Mouse (Mus musculus): ENCODE data around the gene Map3k9. TPM values are rescaled to one million over a fixed set of nuclear protein-coding genes. Genes with fewer than 3 reads are reported as not detected.
A peak's percentile ranks its signal among the peaks of the same experiment; 100 is the strongest.

Map3k9 gene
- total and polyA plus RNA-seq, 3 experiments = 0.11 to 0.53 TPM; not detected in 1

GRCm38 (mm10) chr12:81806759-81807528 is 26.0 kb upstream of the Map3k9 start:
- Histone ChIP-seq H3K4me1 (ENCODE audit: insufficient read depth, low read depth, low read length) (no peaks in the 10 kb centered on the region), H3K27me3 (ENCODE audit: insufficient read depth, low read length) (peaks cover 7% of the 10 kb centered on the region), H3K4me3 (ENCODE audit: low read depth, low read length) (no peak overlapping the region), H3K9me3 (replicated peaks) (no peaks in the 10 kb centered on the region), H3K36me3 (replicated peaks) (no peaks in the 10 kb centered on the region)
- ATAC-seq (ENCODE audit: extremely low read depth, insufficient number of reproducible peaks, low FRiP score, poor library complexity, severe bottlenecking) = no peak
- TF ChIP-seq TAL1 (conservative IDR thresholded peaks at IDR 0.05; ENCODE audit: low read depth, low read length) (no peak), POLR2AphosphoS5 (IDR thresholded peaks at IDR 0.05; ENCODE audit: insufficient replicate concordance, low read depth, low read length) (no peak), CTCF (IDR thresholded peaks at IDR 0.05; ENCODE audit: low read depth, low read length) (no peak), GATA1 (IDR thresholded peaks at IDR 0.05; ENCODE audit: borderline replicate concordance, low read length) (no peak), GATA2 (IDR thresholded peaks at IDR 0.05; ENCODE audit: borderline replicate concordance, low read depth, low read length) (no peak)
- no peak for DNase-seq (ENCODE audit: low spot score)

GRCm38 (mm10) chr12:81806114-81806513 is 25.1 kb upstream of the Map3k9 start:
- peaks cover 7% of the 10 kb centered on the region for H3K27me3 ChIP-seq (ENCODE audit: insufficient read depth, low read length)
- no peak for ATAC-seq (ENCODE audit: extremely low read depth, insufficient number of reproducible peaks, low FRiP score, poor library complexity, severe bottlenecking)
- no peak overlapping the region for H3K4me3 ChIP-seq (ENCODE audit: low read depth, low read length)
- no peak for DNase-seq (ENCODE audit: low spot score)
- no peak for TF ChIP-seq CTCF (IDR thresholded peaks at IDR 0.05; ENCODE audit: low read depth, low read length)
- TF ChIP-seq GATA2 (IDR thresholded peaks at IDR 0.05; ENCODE audit: borderline replicate concordance, low read depth, low read length) = no peak
- no peak for TF ChIP-seq TAL1 (conservative IDR thresholded peaks at IDR 0.05; ENCODE audit: low read depth, low read length)
- no peak for TF ChIP-seq GATA1 (IDR thresholded peaks at IDR 0.05; ENCODE audit: borderline replicate concordance, low read length)
- no peak for TF ChIP-seq POLR2AphosphoS5 (IDR thresholded peaks at IDR 0.05; ENCODE audit: insufficient replicate concordance, low read depth, low read length)
- no peaks in the 10 kb centered on the region for H3K9me3 ChIP-seq (replicated peaks)
- H3K36me3 ChIP-seq (replicated peaks) = no peaks in the 10 kb centered on the region
- H3K4me1 ChIP-seq (ENCODE audit: insufficient read depth, low read depth, low read length) = no peaks in the 10 kb centered on the region

GRCm38 (mm10) chr12:81803803-81804202 is 22.8 kb upstream of the Map3k9 start:
- peaks cover 5% of the 10 kb centered on the region; the same call in 1 of the 2 replicates for H3K27me3 ChIP-seq (ENCODE audit: insufficient read depth, low read length)
- H3K4me3 ChIP-seq (ENCODE audit: low read depth, low read length) = no peak overlapping the region
- no peaks in the 10 kb centered on the region for H3K9me3 ChIP-seq (replicated peaks)
- no peak for TF ChIP-seq CTCF (IDR thresholded peaks at IDR 0.05; ENCODE audit: low read depth, low read length)
- no peak for TF ChIP-seq POLR2AphosphoS5 (IDR thresholded peaks at IDR 0.05; ENCODE audit: insufficient replicate concordance, low read depth, low read length)
- no peak for TF ChIP-seq TAL1 (conservative IDR thresholded peaks at IDR 0.05; ENCODE audit: low read depth, low read length)
- no peak for TF ChIP-seq GATA2 (IDR thresholded peaks at IDR 0.05; ENCODE audit: borderline replicate concordance, low read depth, low read length)
- TF ChIP-seq GATA1 (IDR thresholded peaks at IDR 0.05; ENCODE audit: borderline replicate concordance, low read length) = no peak
- no peaks in the 10 kb centered on the region for H3K36me3 ChIP-seq (replicated peaks)
- ATAC-seq (ENCODE audit: extremely low read depth, insufficient number of reproducible peaks, low FRiP score, poor library complexity, severe bottlenecking) = no peak
- DNase-seq (ENCODE audit: low spot score) = no peak
- no peaks in the 10 kb centered on the region for H3K4me1 ChIP-seq (ENCODE audit: insufficient read depth, low read depth, low read length)

GRCm38 (mm10) chr12:81803016-81803415 is 22.0 kb upstream of the Map3k9 start:
- Histone ChIP-seq H3K4me1 (ENCODE audit: insufficient read depth, low read depth, low read length) (no peaks in the 10 kb centered on the region), H3K27me3 (ENCODE audit: insufficient read depth, low read length) (peaks cover 5% of the 10 kb centered on the region; the same call in 1 of the 2 replicates), H3K36me3 (replicated peaks) (no peaks in the 10 kb centered on the region), H3K4me3 (ENCODE audit: low read depth, low read length) (no peak overlapping the region), H3K9me3 (replicated peaks) (no peaks in the 10 kb centered on the region)
- ATAC-seq (ENCODE audit: extremely low read depth, insufficient number of reproducible peaks, low FRiP score, poor library complexity, severe bottlenecking) (no peak), DNase-seq (ENCODE audit: low spot score) (no peak)
- TF ChIP-seq TAL1 (conservative IDR thresholded peaks at IDR 0.05; ENCODE audit: low read depth, low read length) (no peak), CTCF (IDR thresholded peaks at IDR 0.05; ENCODE audit: low read depth, low read length) (no peak), GATA2 (IDR thresholded peaks at IDR 0.05; ENCODE audit: borderline replicate concordance, low read depth, low read length) (no peak), POLR2AphosphoS5 (IDR thresholded peaks at IDR 0.05; ENCODE audit: insufficient replicate concordance, low read depth, low read length) (no peak), GATA1 (IDR thresholded peaks at IDR 0.05; ENCODE audit: borderline replicate concordance, low read length) (no peak)

- Histone ChIP-seq H3K27me3 (ENCODE audit: insufficient read depth, low read length) (no peaks in the 10 kb centered on the region), H3K4me3 (ENCODE audit: low read depth, low read length) (no peak overlapping the region), H3K4me1 (ENCODE audit: insufficient read depth, low read depth, low read length) (no peaks in the 10 kb centered on the region), H3K9me3 (replicated peaks) (no peaks in the 10 kb centered on the region), H3K36me3 (replicated peaks) (no peaks in the 10 kb centered on the region)
- ATAC-seq (ENCODE audit: extremely low read depth, insufficient number of reproducible peaks, low FRiP score, poor library complexity, severe bottlenecking) (no peak), DNase-seq (ENCODE audit: low spot score) (no peak)
- TF ChIP-seq GATA1 (IDR thresholded peaks at IDR 0.05; ENCODE audit: borderline replicate concordance, low read length) = no peak
- no peak for TF ChIP-seq CTCF (IDR thresholded peaks at IDR 0.05; ENCODE audit: low read depth, low read length)
- TF ChIP-seq POLR2AphosphoS5 (IDR thresholded peaks at IDR 0.05; ENCODE audit: insufficient replicate concordance, low read depth, low read length) = no peak
- no peak for TF ChIP-seq TAL1 (conservative IDR thresholded peaks at IDR 0.05; ENCODE audit: low read depth, low read length)
- no peak for TF ChIP-seq GATA2 (IDR thresholded peaks at IDR 0.05; ENCODE audit: borderline replicate concordance, low read depth, low read length)
Measured at GRCm38 (mm10) chr12:81801134-81801533, 20.2 kb upstream of the Map3k9 start.

GRCm38 (mm10) chr12:81796541-81796940 is 15.6 kb upstream of the Map3k9 start:
- Histone ChIP-seq H3K27me3 (ENCODE audit: insufficient read depth, low read length) (peaks cover 5% of the 10 kb centered on the region; the same call in 1 of the 2 replicates), H3K4me1 (ENCODE audit: insufficient read depth, low read depth, low read length) (no peaks in the 10 kb centered on the region), H3K4me3 (ENCODE audit: low read depth, low read length) (no peak overlapping the region), H3K36me3 (replicated peaks) (no peaks in the 10 kb centered on the region), H3K9me3 (replicated peaks) (no peaks in the 10 kb centered on the region)
- ATAC-seq (ENCODE audit: extremely low read depth, insufficient number of reproducible peaks, low FRiP score, poor library complexity, severe bottlenecking) (no peak), DNase-seq (ENCODE audit: low spot score) (peak; percentile 30)
- peak; percentile 86 for TF ChIP-seq CTCF (IDR thresholded peaks at IDR 0.05; ENCODE audit: low read depth, low read length)
- TF ChIP-seq TAL1 (conservative IDR thresholded peaks at IDR 0.05; ENCODE audit: low read depth, low read length) = no peak

Data from G1E (cell line).